Mouse (Mus musculus) thymus, adult 2 months (tissue): ENCODE data around the gene Fam196b.

Experiments used
- CTCF ChIP-seq: fragments of 200-500 bp; IDR thresholded peaks from 2 replicates; pipeline ENCODE4 v1.5.1; 2012; ENCODE audit warnings: mild to moderate bottlenecking, control low read depth, low read length, moderate library complexity, borderline replicate concordance; ENCODE audit not compliant: control insufficient read depth, poor library complexity, insufficient read depth; ENCODE audit errors: extremely low read depth
- POLR2A ChIP-seq: fragments of 200-500 bp; IDR thresholded peaks from 2 replicates; pipeline ENCODE4 v1.6.1; 2012; ENCODE audit warnings: mild to moderate bottlenecking, low read length, control low read depth, moderate library complexity; ENCODE audit not compliant: control insufficient read depth, poor library complexity, insufficient read depth; ENCODE audit errors: extremely low read depth

GRCm38 (mm10) chr11:34447891-34448290, 133.3 kb downstream of the Fam196b start:
- TF ChIP-seq POLR2A (no peak), CTCF (no peak)
